Mouse (Mus musculus): Measurements from ENCODE around the gene Actl6a.
"Not testable (repeated sequence)": the region's sequence is repeated elsewhere in the genome, so short reads cannot be mapped to it uniquely, and the experiment has no call there.

Gene Actl6a

GRCm38 (mm10) chr3:32694737-32695582 is 11.1 kb upstream of the Actl6a start:
- DNase-seq: no peak

GRCm38 (mm10) chr3:32695583-32695980 is 10.5 kb upstream of the Actl6a start:
- no peak for DNase-seq

- peak; percentile 69 to 73 for DNase-seq
Observed at GRCm38 (mm10) chr3:32698228-32698863, 7.8 kb upstream of the Actl6a start.

GRCm38 (mm10) chr3:32704021-32704420 is 2.1 kb upstream of the Actl6a start:
- DNase-seq: not testable (repeated sequence)

- not testable (repeated sequence) for DNase-seq
Observed at GRCm38 (mm10) chr3:32704632-32705031, 1.5 kb upstream of the Actl6a start.

- no peak for DNase-seq
Observed at GRCm38 (mm10) chr3:32708052-32708367, 1.9 kb downstream of the Actl6a start.

- peak; percentile 98 to 99 for DNase-seq
Observed at GRCm38 (mm10) chr3:32708368-32709231, 2.5 kb downstream of the Actl6a start.

GRCm38 (mm10) chr3:32709388-32709787 is 3.3 kb downstream of the Actl6a start:
- DNase-seq: no peak

- DNase-seq: no peak
Observed at GRCm38 (mm10) chr3:32713711-32714110, 7.6 kb downstream of the Actl6a start.

GRCm38 (mm10) chr3:32717403-32717802 is 11.3 kb downstream of the Actl6a start:
- not testable (repeated sequence) for DNase-seq

- DNase-seq: no peak
Observed at GRCm38 (mm10) chr3:32718271-32718670, 12.2 kb downstream of the Actl6a start.

- DNase-seq: no peak
Observed at GRCm38 (mm10) chr3:32724191-32724590, 18.1 kb downstream of the Actl6a start.

- DNase-seq: no peak
Observed at GRCm38 (mm10) chr3:32725951-32726350, 19.9 kb downstream of the Actl6a start.

- DNase-seq: no peak
Observed at GRCm38 (mm10) chr3:32727861-32728260, 21.8 kb downstream of the Actl6a start.

GRCm38 (mm10) chr3:32736244-32737171 is 30.4 kb downstream of the Actl6a start, which contains the start of gene Ndufb5:
TSS of gene Ndufb5 (plus strand) at chr3:32736990.
- peak; percentile 98 for DNase-seq

GRCm38 (mm10) chr3:32737172-32737655 is 31.1 kb downstream of the Actl6a start, which contains the start of gene Mrpl47:
TSS of gene Mrpl47 (minus strand) at chr3:32737605.
- DNase-seq: no peak

- no peak for DNase-seq
Observed at GRCm38 (mm10) chr3:32738549-32738948, 32.5 kb downstream of the Actl6a start.

- DNase-seq: no peak
Observed at GRCm38 (mm10) chr3:32742276-32742780, 36.2 kb downstream of the Actl6a start.

GRCm38 (mm10) chr3:32745001-32745400 is 38.9 kb downstream of the Actl6a start:
- no peak for DNase-seq

GRCm38 (mm10) chr3:32745426-32745825 is 39.3 kb downstream of the Actl6a start:
- DNase-seq: not testable (repeated sequence)

- no peak for DNase-seq
Observed at GRCm38 (mm10) chr3:32748384-32748783, 42.3 kb downstream of the Actl6a start.

Data from cerebellum, adult 18-20 months (tissue).